Mouse (Mus musculus) midbrain, embryonic 16.5 days (tissue): ENCODE data around the gene Gemin8. TPM values are rescaled to one million over a fixed set of nuclear protein-coding genes. Genes with fewer than 3 reads are reported as not detected.

Experiments used
- ATAC-seq: fragments of 200-750 bp; cut with Nextera tagmentation; 2 replicates; pipeline ENCODE4 v1.8.0; 2017; ENCODE audit warnings: moderate TSS enrichment
- H3K27ac ChIP-seq: fragments of 300-500 bp; sonication (generic); 2 replicates; pipeline ENCODE4 v1.5.1; 2014; ENCODE audit warnings: mild to moderate bottlenecking, low read length, mixed read lengths
- H3K27me3 ChIP-seq: fragments of 300-500 bp; sonication (generic); 2 replicates; pipeline ENCODE4 v1.6.1; 2014; ENCODE audit warnings: low read depth, low read length, mixed read lengths; ENCODE audit not compliant: control insufficient read depth, insufficient read depth
- H3K36me3 ChIP-seq: fragments of 300-500 bp; sonication (generic); 2 replicates; pipeline ENCODE4 v1.6.1; 2014; ENCODE audit warnings: mild to moderate bottlenecking, low read length, moderate library complexity, mixed read lengths; ENCODE audit not compliant: control insufficient read depth, insufficient read depth
- H3K4me1 ChIP-seq: fragments of 300-500 bp; sonication (generic); 2 replicates; pipeline ENCODE4 v1.6.1; 2014; ENCODE audit warnings: mild to moderate bottlenecking, low read length, mixed read lengths; ENCODE audit not compliant: control insufficient read depth, insufficient read depth
- H3K4me2 ChIP-seq: fragments of 300-500 bp; sonication (generic); 2 replicates; pipeline ENCODE4 v1.6.1; 2014; ENCODE audit warnings: mild to moderate bottlenecking, low read length, mixed read lengths
- H3K4me3 ChIP-seq: fragments of 300-500 bp; sonication (generic); 2 replicates; pipeline ENCODE4 v1.5.1; 2014; ENCODE audit warnings: low read depth, mild to moderate bottlenecking, low read length, moderate library complexity, mixed read lengths
- H3K9ac ChIP-seq: fragments of 300-500 bp; sonication (generic); 2 replicates; pipeline ENCODE4 v1.6.1; 2014; ENCODE audit warnings: low read depth, low read length, mixed read lengths
- H3K9me3 ChIP-seq: fragments of 300-500 bp; sonication (generic); replicated peaks from 2 replicates; pipeline ENCODE4 v1.6.1; 2014; ENCODE audit warnings: mild to moderate bottlenecking, low read length, mixed read lengths; ENCODE audit not compliant: control insufficient read depth, poor library complexity, severe bottlenecking
- WGBS: fragments of 180-500 bp; shearing (Covaris S2); extraction: QIAGEN DNeasy Blood & Tissue Kit; methylation state at CpG from one replicate; pipeline ENCODE4 v1.1.7; 2014; 5-methylcytosine and 5-hydroxymethylcytosine counted together
- polyA plus RNA-seq: library from polyadenylated mRNA; unstranded; fragments of >200 nt; fragmentation: Nextera tagmentation; extraction: Ambion mirVana; gene quantifications from 2 replicates; pipeline ENCODE4 v1.2.1, GENCODE M21; 2015

Gene Gemin8
- 7.2 and 7.7 TPM in 2 replicates for polyA plus RNA-seq

DNA sequence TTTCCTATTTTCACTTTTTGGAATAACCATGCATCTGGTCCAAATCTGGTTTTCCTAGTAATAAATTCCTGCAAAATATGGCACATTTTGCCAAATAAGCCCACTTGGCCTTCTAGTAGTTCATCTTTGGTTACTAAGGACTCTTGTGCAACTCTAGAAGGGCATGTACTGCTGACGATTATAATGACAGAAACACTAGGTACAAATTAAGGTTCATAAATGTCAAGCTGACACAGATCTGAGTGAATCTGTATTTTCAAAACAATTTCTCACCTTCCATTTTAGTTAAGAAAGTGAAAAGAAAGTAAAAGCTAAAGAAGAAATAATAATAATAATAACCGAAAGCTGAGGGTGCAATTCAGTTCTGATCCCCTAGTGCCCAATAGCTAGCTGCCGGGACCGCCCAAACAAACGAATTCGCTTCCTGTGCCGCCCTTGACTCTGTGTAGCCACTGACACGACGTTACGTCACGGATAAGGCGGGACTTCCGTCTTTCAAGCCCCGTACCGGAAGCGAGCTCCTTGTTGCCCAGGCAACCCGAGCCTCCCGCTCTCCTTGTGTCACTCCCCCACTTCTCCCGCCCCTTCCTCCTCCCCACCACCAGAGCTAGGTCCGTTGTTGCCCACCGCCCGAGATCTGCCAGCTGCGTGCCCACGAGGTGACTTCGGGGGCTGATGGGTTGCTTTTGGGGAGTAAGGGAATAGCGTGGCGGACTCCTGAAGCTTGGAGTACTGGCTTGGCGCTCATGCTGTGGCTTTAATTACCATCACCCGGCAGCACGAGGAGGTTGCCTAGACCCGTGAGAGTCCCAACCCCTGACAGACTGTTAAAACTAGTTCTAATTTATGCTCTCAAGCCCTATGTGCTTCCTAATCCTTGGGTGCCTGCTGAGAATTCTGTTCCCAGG lies at the start of gene Gemin8:
Gemin8 (plus strand) TSS at position 563 of the 908 bp plus-strand sequence.
- H3K4me3 ChIP-seq = peak within 1 kb of the TSS; percentile 51
- peak within 1 kb of the TSS; percentile 56 for H3K4me2 ChIP-seq
- peak within 1 kb of the TSS; percentile 68 for H3K9ac ChIP-seq
- no peaks in the 10 kb centered on the region for H3K9me3 ChIP-seq
- peak within 1 kb of the TSS; percentile 81 for H3K27ac ChIP-seq
- peaks cover 3% of the 10 kb centered on the region; the same call in 1 of the 2 replicates for H3K4me1 ChIP-seq
- no peaks in the 10 kb centered on the region for H3K27me3 ChIP-seq
- ATAC-seq = peak; percentile 99
- H3K36me3 ChIP-seq = no peaks in the 10 kb centered on the region
- WGBS = 18% methylated on average over 28 of the region's 31 CpGs

DNA sequence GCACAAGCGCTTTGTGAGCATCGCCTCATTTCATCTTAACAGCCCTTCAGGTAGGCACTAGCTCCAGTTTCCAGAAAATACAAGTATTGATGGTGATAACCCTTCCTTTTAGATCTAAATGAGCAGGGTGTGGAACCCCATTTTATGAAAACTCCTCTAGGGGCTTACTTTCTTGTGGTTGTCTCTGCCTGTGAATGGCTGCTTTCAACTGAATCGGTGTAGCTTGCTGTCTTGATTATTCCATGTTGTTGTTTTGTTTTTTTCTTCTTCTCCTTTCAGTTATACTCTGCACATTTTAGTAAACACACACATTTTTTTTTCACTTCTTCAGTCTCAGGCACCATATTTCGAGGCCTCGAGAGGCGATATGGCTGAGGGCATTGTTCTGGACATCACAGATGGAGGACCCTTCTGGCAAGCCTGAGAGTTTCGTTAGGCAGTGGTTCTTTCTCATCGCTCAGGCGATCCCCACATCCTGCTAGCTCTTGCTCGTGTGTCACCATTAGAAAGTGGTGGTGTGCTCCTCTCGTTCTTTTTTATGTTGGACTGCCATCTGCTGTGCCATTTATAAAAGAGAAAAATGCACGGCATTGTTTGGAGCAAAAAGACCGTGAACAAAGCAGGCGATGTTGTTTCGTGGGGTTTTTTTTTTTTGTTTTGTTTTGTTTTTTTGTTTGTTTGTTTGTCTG lies 23.0 kb upstream of the Gemin8 start:
- no peak overlapping the region for H3K4me3 ChIP-seq
- H3K4me1 ChIP-seq = no peaks in the 10 kb centered on the region
- no peaks in the 10 kb centered on the region for H3K27me3 ChIP-seq
- H3K36me3 ChIP-seq = no peaks in the 10 kb centered on the region
- H3K27ac ChIP-seq = no peak overlapping the region; the same call in 1 of the 2 replicates
- ATAC-seq = peak; percentile 88
- WGBS = 43% methylated on average over 15 of the region's 15 CpGs
- H3K9me3 ChIP-seq = no peaks in the 10 kb centered on the region
- peak overlapping the region; percentile 39 for H3K4me2 ChIP-seq
- H3K9ac ChIP-seq = no peak overlapping the region

DNA sequence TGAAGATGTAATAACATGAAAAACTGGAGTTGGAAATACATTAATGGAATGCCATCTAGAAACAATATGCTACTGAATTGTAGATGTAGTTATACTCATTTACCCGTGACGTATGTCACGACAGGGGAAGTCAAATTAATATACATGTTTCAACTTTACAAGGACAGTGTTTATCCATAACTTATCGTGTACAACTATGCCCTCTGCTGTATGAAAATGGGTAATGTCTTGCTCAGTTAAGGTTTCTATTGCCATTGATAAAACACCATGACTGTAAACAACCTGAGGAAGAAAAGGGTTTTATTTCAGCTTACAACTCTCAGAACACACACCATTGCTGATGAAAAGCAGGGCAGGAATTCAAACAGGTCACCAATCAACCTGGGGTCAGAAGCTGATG lies 7.5 kb upstream of the Gemin8 start:
- WGBS = 53% methylated on average over 4 of the region's 4 CpGs
- Histone ChIP-seq H3K4me2 (no peak overlapping the region), H3K36me3 (no peaks in the 10 kb centered on the region), H3K27ac (no peak overlapping the region), H3K4me1 (no peaks in the 10 kb centered on the region), H3K27me3 (no peaks in the 10 kb centered on the region), H3K4me3 (no peak overlapping the region), H3K9ac (no peak overlapping the region), H3K9me3 (no peaks in the 10 kb centered on the region)
- ATAC-seq = no peak

DNA sequence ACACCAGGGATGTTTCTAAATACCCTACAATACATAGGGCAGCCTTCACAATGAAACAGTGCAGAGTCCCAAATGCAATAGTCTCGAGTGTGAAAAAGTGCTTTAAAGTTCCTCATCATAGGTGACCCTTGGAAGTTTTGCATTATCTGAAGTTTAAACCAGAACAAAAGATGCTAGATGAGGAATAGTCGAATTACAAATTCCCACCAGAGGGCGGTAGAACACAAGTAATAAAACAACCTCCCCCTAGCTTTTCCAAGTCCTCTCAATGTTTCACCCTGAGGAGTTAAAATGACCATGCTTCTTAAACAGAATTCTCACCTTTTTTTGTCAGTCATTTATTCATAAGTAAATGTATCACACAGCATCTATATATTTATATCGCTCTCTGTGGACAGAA lies 2.9 kb upstream of the Gemin8 start:
- Histone ChIP-seq H3K9me3 (no peaks in the 10 kb centered on the region), H3K27ac (no peak overlapping the region), H3K36me3 (no peaks in the 10 kb centered on the region), H3K4me1 (peaks cover 3% of the 10 kb centered on the region; the same call in 1 of the 2 replicates), H3K4me3 (no peak overlapping the region), H3K27me3 (no peaks in the 10 kb centered on the region), H3K4me2 (no peak overlapping the region), H3K9ac (no peak overlapping the region)
- no peak for ATAC-seq
- WGBS = 15% methylated on average over 4 of the region's 4 CpGs

DNA sequence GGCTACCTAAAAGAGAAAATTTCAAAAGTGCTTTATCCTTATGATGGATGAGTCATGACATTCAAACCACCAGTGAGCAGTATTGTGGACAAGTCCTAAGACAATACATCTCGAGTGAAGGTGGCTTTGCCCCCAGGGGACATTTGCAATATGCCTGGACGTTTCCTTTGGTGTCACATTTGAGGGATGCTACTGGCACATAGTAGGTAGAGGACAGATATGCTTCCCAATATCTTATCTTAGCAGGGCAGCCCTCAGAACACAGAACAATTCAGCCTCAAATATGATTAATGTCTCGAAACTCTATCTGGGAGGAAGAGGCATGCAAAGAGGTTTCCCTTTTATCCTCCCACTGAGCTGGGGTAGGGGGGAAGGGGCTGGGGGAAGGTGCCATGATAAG lies 2.3 kb upstream of the Gemin8 start:
- Histone ChIP-seq H3K4me1 (peaks cover 3% of the 10 kb centered on the region; the same call in 1 of the 2 replicates), H3K4me3 (no peak overlapping the region), H3K9me3 (no peaks in the 10 kb centered on the region), H3K27ac (no peak overlapping the region), H3K9ac (no peak overlapping the region), H3K4me2 (no peak overlapping the region), H3K36me3 (no peaks in the 10 kb centered on the region), H3K27me3 (no peaks in the 10 kb centered on the region)
- WGBS = 65% methylated on average over 3 of the region's 3 CpGs
- no peak for ATAC-seq

DNA sequence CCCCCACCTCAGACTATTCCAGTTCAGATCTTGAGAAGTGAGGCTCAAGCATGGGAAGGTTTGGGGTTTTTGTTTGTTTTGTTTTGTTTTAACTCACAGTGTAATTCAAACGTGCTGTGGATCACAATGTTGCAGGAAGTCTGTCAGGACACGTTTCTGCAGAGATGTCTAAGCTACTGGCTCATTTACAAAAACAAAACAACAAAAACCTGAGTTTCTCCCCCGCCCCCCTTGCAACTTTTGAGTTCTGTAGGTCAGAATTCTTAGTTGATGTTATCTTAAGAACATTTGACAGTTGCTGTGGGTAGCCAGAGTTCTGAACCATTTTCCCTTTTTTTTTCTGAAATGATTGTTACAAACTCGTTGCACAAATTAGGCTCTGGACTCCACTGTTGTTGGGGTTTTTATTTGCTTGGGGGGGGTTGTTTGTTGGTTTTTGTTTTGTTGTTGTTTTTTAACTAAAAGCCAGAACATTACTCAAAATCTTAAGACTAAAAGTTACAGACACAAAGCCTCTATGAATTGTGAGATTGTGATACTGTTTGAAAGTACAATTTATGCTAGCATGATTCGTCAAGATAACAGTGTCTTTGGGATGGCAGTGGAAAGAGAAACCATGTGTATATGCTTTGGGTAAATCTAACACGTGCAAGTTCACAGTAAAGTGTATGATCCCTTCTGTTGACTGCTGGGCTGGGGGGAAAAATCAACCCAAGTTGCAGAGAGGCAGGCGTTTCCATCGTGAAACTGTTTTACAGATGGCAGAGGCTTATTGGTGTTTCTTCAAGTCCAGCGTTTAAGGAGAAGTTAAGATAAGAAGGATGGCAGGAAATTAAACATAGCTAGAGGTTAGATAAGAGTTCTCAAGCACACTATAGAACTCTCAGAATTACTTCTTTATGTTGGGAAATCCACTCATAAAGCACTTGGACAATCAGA lies 815 bp downstream of the Gemin8 start:
- Histone ChIP-seq H3K4me3 (peak overlapping the region; percentile 51), H3K36me3 (no peaks in the 10 kb centered on the region), H3K9ac (peak overlapping the region; percentile 68), H3K27me3 (no peaks in the 10 kb centered on the region), H3K4me1 (peaks cover 3% of the 10 kb centered on the region; the same call in 1 of the 2 replicates), H3K9me3 (no peaks in the 10 kb centered on the region), H3K4me2 (peak overlapping the region; percentile 56), H3K27ac (peak overlapping the region; percentile 81)
- ATAC-seq = no peak
- 24% methylated on average over 9 of the region's 9 CpGs for WGBS

DNA sequence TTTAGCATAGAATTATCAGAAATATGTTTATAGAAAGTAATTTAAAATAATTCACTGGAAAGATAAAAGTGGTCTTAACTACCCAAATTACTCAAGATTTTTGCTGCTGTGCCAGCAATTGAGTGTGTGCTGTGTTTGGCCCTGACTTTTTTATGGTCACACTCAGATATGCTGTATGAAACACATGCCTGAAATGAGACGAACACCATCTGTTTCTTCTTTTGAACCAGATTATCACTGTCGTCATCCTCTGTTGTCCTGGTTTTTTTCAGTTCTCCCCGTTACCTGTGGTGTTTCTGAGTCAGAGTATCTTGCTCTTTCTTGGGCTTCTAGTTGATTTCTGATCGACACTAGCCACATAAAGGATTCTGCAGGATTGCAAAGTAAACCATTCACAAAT lies 1.8 kb downstream of the Gemin8 start:
- no peak overlapping the region for H3K9ac ChIP-seq
- 47% methylated on average over 4 of the region's 4 CpGs for WGBS
- ATAC-seq = no peak

DNA sequence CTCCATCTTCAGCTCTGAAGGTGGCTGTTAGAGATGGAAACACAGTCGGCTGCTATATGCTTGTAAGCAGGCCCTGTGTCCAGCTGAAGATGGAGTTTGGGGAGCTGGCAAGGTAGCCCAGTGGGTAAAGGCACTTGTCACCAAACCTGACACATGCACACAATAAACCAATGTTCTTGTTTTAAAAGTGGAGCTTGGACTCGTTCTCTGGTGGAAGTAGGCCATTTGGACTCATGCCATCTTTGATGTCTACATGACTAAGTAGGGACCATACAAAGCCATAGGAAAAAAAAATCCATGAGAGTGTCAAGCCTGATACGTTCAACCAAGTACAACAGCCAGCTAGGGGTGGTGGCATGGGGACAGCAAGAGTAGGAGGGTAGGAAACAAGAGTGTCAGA lies 2.4 kb downstream of the Gemin8 start:
- Histone ChIP-seq H3K9ac (no peak overlapping the region), H3K36me3 (no peaks in the 10 kb centered on the region), H3K4me1 (peaks cover 3% of the 10 kb centered on the region; the same call in 1 of the 2 replicates), H3K4me2 (no peak overlapping the region), H3K4me3 (no peak overlapping the region), H3K27ac (no peak overlapping the region; the same call in 1 of the 2 replicates), H3K27me3 (no peaks in the 10 kb centered on the region), H3K9me3 (no peaks in the 10 kb centered on the region)
- WGBS = 57% methylated on average over 3 of the region's 3 CpGs
- ATAC-seq = no peak

More for the DNA sequence above, 1.8 kb downstream of the Gemin8 start:
- H3K27me3 ChIP-seq = no peaks in the 10 kb centered on the region
- H3K4me3 ChIP-seq = no peak overlapping the region
- H3K36me3 ChIP-seq = no peaks in the 10 kb centered on the region
- H3K9me3 ChIP-seq = no peaks in the 10 kb centered on the region
- H3K4me2 ChIP-seq = peak overlapping the region; percentile 3; the same call in 1 of the 2 replicates
- peak overlapping the region; percentile 55 for H3K27ac ChIP-seq
- H3K4me1 ChIP-seq = peaks cover 3% of the 10 kb centered on the region; the same call in 1 of the 2 replicates
